ENCODE assay signal across 8 mouse cellular contexts in genomic region chr9:96197806-96198205, GRCm38 (mm10). TPM values are rescaled to one million over a fixed set of nuclear protein-coding genes. Genes with fewer than 3 reads are reported as not detected.
DNase-seq lines count a peak whose midpoint lies in the region; ATAC-seq and TF ChIP-seq lines count a peak whose summit lies in the region.

No protein-coding gene starts in this region.

- no peaks in the 10 kb centered on the region for H3K36me3 ChIP-seq in forebrain, embryonic 13.5 days (ENCODE audit: poor library complexity, severe bottlenecking)
- no peaks in the 10 kb centered on the region for H3K36me3 ChIP-seq in intestine, embryonic 14.5 days (ENCODE audit: control insufficient read depth, insufficient read depth, low read length)
- no peaks in the 10 kb centered on the region for H3K36me3 ChIP-seq in myocyte (ENCODE audit: control insufficient read depth, insufficient read depth)

- H3K4me2 ChIP-seq in forebrain, embryonic 13.5 days, result peak overlapping the region; percentile 98
- peak overlapping the region; percentile 75 for H3K4me2 ChIP-seq in intestine, embryonic 14.5 days (ENCODE audit: low read length)
- H3K4me2 ChIP-seq in myocyte (ENCODE audit: low read depth), result peak overlapping the region; percentile 96

- no peak overlapping the region for H3ac ChIP-seq in myocyte (ENCODE audit: control insufficient read depth, insufficient read length)

- no peaks in the 10 kb centered on the region for H3K27me3 ChIP-seq in forebrain, embryonic 13.5 days
- no peaks in the 10 kb centered on the region for H3K27me3 ChIP-seq in intestine, embryonic 14.5 days (replicated peaks; ENCODE audit: control insufficient read depth, insufficient read depth, low read length)
- no peaks in the 10 kb centered on the region for H3K27me3 ChIP-seq in myocyte (ENCODE audit: control insufficient read depth, insufficient read depth, insufficient read length)

- no peak for TF ChIP-seq POLR2A in myocyte (IDR thresholded peaks at IDR 0.05; ENCODE audit: insufficient read length, low read depth)

- H3K4me1 ChIP-seq in forebrain, embryonic 13.5 days, result peaks cover 19% of the 10 kb centered on the region
- peaks cover 12% of the 10 kb centered on the region for H3K4me1 ChIP-seq in intestine, embryonic 14.5 days (replicated peaks; ENCODE audit: control insufficient read depth, insufficient read depth, low read length)

- no peak overlapping the region for H3K9ac ChIP-seq in forebrain, embryonic 13.5 days
- no peak overlapping the region for H3K9ac ChIP-seq in intestine, embryonic 14.5 days (ENCODE audit: low read length)

- H3K4me3 ChIP-seq in layer of hippocampus, adult 2 months, result peak overlapping the region; percentile 76; the same call in 1 of the 2 replicates
- H3K4me3 ChIP-seq in forebrain, embryonic 13.5 days, result no peak overlapping the region
- H3K4me3 ChIP-seq in intestine, embryonic 14.5 days (ENCODE audit: low read depth, low read length), result peak overlapping the region; percentile 71
- H3K4me3 ChIP-seq in myocyte, result peak overlapping the region; percentile 43

- H3K79me2 ChIP-seq in myocyte (ENCODE audit: control insufficient read depth, insufficient read depth), result no peaks in the 10 kb centered on the region

- TF ChIP-seq CTCF in layer of hippocampus, adult 2 months (conservative IDR thresholded peaks at IDR 0.05), result no peak

- peak overlapping the region; percentile 96; the same call in 1 of the 2 replicates for H3K27ac ChIP-seq in layer of hippocampus, adult 2 months
- no peak overlapping the region for H3K27ac ChIP-seq in forebrain, embryonic 13.5 days
- H3K27ac ChIP-seq in intestine, embryonic 14.5 days (ENCODE audit: low read depth), result no peak overlapping the region

- DNase-seq in layer of hippocampus, adult 2 months (ENCODE audit: low spot score in 2 of 2), result no peak
- DNase-seq in layer of hippocampus, postnatal 10 days (ENCODE audit: low spot score in 2 of 2), result no peak
- no peak for DNase-seq in intestine, embryonic 14.5 days (ENCODE audit: low spot score)
- DNase-seq in right cerebral cortex, adult 2 months (ENCODE audit: low spot score in 2 of 2), result no peak
- no peak for DNase-seq in frontal cortex, postnatal 10 days (ENCODE audit: low spot score in 2 of 2)

- WGBS in forebrain, embryonic 13.5 days, result 81% methylated on average over 9 of the region's 9 CpGs
- WGBS in intestine, embryonic 14.5 days, result 45% methylated on average over 9 of the region's 9 CpGs

- no peak for ATAC-seq in forebrain, embryonic 13.5 days
- ATAC-seq in intestine, embryonic 14.5 days (replicated peaks; ENCODE audit: low FRiP score, low TSS enrichment, low read depth), result no peak
- no peak for ATAC-seq in CD4-positive, CD25-positive, alpha-beta regulatory T cell, adult 4 months

- H3K9me3 ChIP-seq in forebrain, embryonic 13.5 days (replicated peaks), result no peaks in the 10 kb centered on the region
- H3K9me3 ChIP-seq in intestine, embryonic 14.5 days (ENCODE audit: control insufficient read depth, low read length), result no peaks in the 10 kb centered on the region

TF ChIP-seq in myocyte, 11 proteins besides CTCF, POLR2A, EP300 and RAD21:
- TF ChIP-seq MAX (IDR thresholded peaks at IDR 0.05; ENCODE audit: low read depth) (no peak), TCF3 (IDR thresholded peaks at IDR 0.05; ENCODE audit: insufficient read length, low read depth) (no peak), E2F4 (IDR thresholded peaks at IDR 0.05; ENCODE audit: insufficient read depth) (no peak), USF1 (IDR thresholded peaks at IDR 0.05; ENCODE audit: low read depth) (no peak), POLR2AphosphoS2 (IDR thresholded peaks at IDR 0.05; ENCODE audit: insufficient read length, low read depth) (no peak), MYOG (IDR thresholded peaks at IDR 0.05; ENCODE audit: control insufficient read depth in 1 of 3, insufficient read depth in 1 of 3, insufficient read length in 2 of 3, low read depth in 2 of 3) (no peak), CEBPB (IDR thresholded peaks at IDR 0.05; ENCODE audit: insufficient read depth, poor library complexity, severe bottlenecking) (no peak), MYOD1 (IDR thresholded peaks at IDR 0.05; ENCODE audit: control insufficient read depth in 1 of 3, insufficient read length in 2 of 3, low read depth in 2 of 3) (no peak), SRF (IDR thresholded peaks at IDR 0.05; ENCODE audit: control insufficient read depth, insufficient read length, low read depth) (no peak), TCF12 (IDR thresholded peaks at IDR 0.05; ENCODE audit: insufficient read depth, poor library complexity, severe bottlenecking) (no peak), REST (IDR thresholded peaks at IDR 0.05; ENCODE audit: insufficient read depth, insufficient read length) (no peak)

RNA-seq across cellular contexts. Expression of gene Tfdp2, which starts 1.7 kb away (rescaled TPM):
- 10 to 100 TPM; 42.7 to 46.1 TPM for total RNA-seq in layer of hippocampus, adult 2 months (2021)
- total RNA-seq in layer of hippocampus, postnatal 10 days (2021), result 10 to 100 TPM; 21.0 to 24.5 TPM
- polyA plus RNA-seq in forebrain, embryonic 13.5 days (2015; fragmentation: Nextera tagmentation; extraction: Ambion mirVana), result 47.2 and 50.5 TPM in 2 replicates
- polyA plus RNA-seq in intestine, embryonic 14.5 days (2014; fragmentation: Nextera tagmentation; extraction: Ambion mirVana), result 46.4 and 48.7 TPM in 2 replicates
- polyA plus RNA-seq in myocyte (2012; fragmentation: generic; extraction: Trizol), result 5.6 TPM
- polyA plus RNA-seq in CD4-positive, CD25-positive, alpha-beta regulatory T cell, adult 4 months (2017; shearing (Covaris generic)), result 10 to 100 TPM; 11.4 to 14.6 TPM
